Mouse (Mus musculus) neural tube, embryonic 12.5 days (tissue): ENCODE results near the gene Pdrg1. TPM values are rescaled to one million over a fixed set of nuclear protein-coding genes. Genes with fewer than 3 reads are reported as not detected.

Experiments used
- ATAC-seq: fragments of 200-750 bp; cut with Nextera tagmentation; 2 replicates; pipeline ENCODE4 v1.8.0; 2017; ENCODE audit warnings: low read depth, mild to moderate bottlenecking, moderate TSS enrichment, moderate library complexity; ENCODE audit not compliant: low FRiP score
- H3K27ac ChIP-seq: fragments of 300-500 bp; sonication (generic); 2 replicates; pipeline ENCODE4 v1.5.1; 2016
- H3K27me3 ChIP-seq: fragments of 300-500 bp; sonication (generic); replicated peaks from 2 replicates; pipeline ENCODE4 v1.6.1; 2016; ENCODE audit warnings: mild to moderate bottlenecking
- H3K36me3 ChIP-seq: fragments of 300-500 bp; sonication (generic); 2 replicates; pipeline ENCODE4 v1.6.1; 2016; ENCODE audit warnings: mild to moderate bottlenecking
- H3K4me1 ChIP-seq: fragments of 300-500 bp; sonication (generic); 2 replicates; pipeline ENCODE4 v1.6.1; 2016
- H3K4me2 ChIP-seq: fragments of 300-500 bp; sonication (generic); replicated peaks from 2 replicates; pipeline ENCODE4 v1.6.1; 2016; ENCODE audit warnings: mild to moderate bottlenecking
- H3K4me3 ChIP-seq: fragments of 300-500 bp; sonication (generic); 2 replicates; pipeline ENCODE4 v1.5.1; 2016
- H3K9ac ChIP-seq: fragments of 300-500 bp; sonication (generic); 2 replicates; pipeline ENCODE4 v1.6.1; 2016; ENCODE audit warnings: mild to moderate bottlenecking
- H3K9me3 ChIP-seq: fragments of 300-500 bp; sonication (generic); 2 replicates; pipeline ENCODE4 v1.6.1; 2016; ENCODE audit warnings: mild to moderate bottlenecking
- WGBS: fragments of 180-500 bp; shearing (Covaris S2); methylation state at CpG from one replicate; pipeline ENCODE4 v1.1.7; 2016; 5-methylcytosine and 5-hydroxymethylcytosine counted together
- polyA plus RNA-seq: library from polyadenylated mRNA; unstranded; fragments of >200 nt; fragmentation: Nextera tagmentation; extraction: Ambion mirVana; gene quantifications from 2 replicates; pipeline ENCODE4 v1.2.1, GENCODE M21; 2016

Pdrg1 gene
- polyA plus RNA-seq, 1 experiment from 2014 or later, result 182 TPM

DNA sequence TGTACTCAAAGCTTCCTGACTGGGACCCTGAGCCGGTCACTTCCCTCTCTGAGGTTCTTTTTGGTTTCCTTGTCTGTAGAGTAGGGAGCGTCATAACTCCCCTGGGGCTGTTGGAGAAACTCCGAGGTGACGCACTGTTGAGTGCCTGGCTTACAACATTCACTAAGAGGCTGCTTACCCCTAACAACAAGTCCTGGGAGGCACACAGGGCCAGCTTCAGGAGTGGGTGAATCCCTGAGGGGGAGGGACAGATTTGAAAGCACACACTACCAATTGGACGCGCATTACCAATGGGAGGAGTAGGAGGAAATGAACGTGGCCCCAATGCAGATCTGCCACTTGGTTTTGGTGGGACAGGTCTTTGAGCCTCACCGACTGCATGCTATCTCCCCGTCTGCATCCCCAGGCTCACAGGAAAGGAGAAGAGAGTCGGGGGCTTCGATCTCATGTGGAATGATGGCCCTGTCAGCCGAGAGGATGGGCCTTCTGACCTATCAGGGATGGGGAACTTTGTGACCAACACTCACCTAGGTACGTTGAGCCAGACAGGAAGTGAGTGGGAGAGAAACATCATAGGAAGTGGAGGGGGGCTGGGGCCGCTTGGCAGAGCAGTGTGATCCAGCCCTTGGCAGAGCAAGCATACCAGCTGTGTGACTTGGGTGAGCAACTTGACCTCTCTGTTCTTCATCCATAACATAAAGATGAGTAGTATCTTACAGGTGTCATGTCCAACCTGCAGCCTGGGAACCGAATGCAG is 12.6 kb downstream of the Pdrg1 start:
- Histone ChIP-seq H3K9ac (no peak overlapping the region), H3K4me2 (no peak overlapping the region), H3K36me3 (peaks cover 12% of the 10 kb centered on the region), H3K27ac (no peak overlapping the region), H3K4me1 (no peaks in the 10 kb centered on the region), H3K9me3 (no peaks in the 10 kb centered on the region), H3K27me3 (no peaks in the 10 kb centered on the region), H3K4me3 (no peak overlapping the region)
- 86% methylated on average over 15 of the region's 15 CpGs for WGBS
- no peak for ATAC-seq

DNA sequence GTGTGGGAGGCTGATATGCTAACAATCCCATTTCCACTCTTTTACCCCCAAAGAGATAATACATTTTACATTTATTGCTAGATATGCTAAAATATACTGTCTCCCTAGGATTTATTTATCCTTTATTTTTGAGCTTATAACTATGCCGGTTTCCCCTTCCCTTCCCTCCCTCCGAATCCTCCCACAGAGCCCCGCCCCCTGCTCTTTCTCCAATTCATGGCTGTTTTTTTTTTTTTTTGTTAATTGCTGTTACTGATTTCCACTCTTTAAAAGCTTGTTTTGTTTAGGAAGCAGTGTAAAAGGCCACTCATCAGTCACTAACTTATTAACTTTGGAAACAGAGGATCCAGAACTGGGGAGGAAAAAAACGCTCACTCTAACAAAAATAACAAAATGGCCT is 18.2 kb downstream of the Pdrg1 start:
- Histone ChIP-seq H3K9ac (no peak overlapping the region), H3K27me3 (no peaks in the 10 kb centered on the region), H3K4me3 (no peak overlapping the region), H3K36me3 (no peaks in the 10 kb centered on the region), H3K4me2 (no peak overlapping the region), H3K4me1 (no peaks in the 10 kb centered on the region), H3K27ac (no peak overlapping the region), H3K9me3 (no peaks in the 10 kb centered on the region)
- ATAC-seq, result no peak
- 65% methylated on average over 4 of the region's 4 CpGs for WGBS

DNA sequence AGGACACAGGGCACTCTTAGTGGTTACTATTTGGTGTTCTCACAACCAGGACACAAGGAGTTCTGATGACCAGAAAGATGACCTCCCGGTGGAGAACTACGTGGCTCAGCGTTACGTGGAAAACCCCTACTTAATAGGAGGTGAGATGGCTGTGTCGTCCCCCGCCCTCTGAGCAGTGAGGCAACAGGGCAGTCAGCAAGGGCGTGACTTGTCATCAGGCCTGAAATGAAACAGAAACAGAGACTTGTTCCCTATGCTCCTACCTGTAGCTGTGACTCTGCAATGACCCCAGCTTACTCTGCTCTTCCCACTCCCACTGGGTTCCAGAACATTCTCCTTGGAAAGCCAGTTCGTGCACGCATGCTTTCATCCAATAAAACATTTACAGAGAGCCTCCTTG is 23.7 kb downstream of the Pdrg1 start:
- H3K4me2 ChIP-seq, result no peak overlapping the region
- no peaks in the 10 kb centered on the region for H3K36me3 ChIP-seq
- H3K9ac ChIP-seq, result no peak overlapping the region
- H3K27me3 ChIP-seq, result no peaks in the 10 kb centered on the region
- H3K4me1 ChIP-seq, result no peaks in the 10 kb centered on the region
- H3K9me3 ChIP-seq, result no peaks in the 10 kb centered on the region
- no peak overlapping the region for H3K4me3 ChIP-seq
- WGBS, result 93% methylated on average over 9 of the region's 9 CpGs
- ATAC-seq, result no peak
- H3K27ac ChIP-seq, result no peak overlapping the region

DNA sequence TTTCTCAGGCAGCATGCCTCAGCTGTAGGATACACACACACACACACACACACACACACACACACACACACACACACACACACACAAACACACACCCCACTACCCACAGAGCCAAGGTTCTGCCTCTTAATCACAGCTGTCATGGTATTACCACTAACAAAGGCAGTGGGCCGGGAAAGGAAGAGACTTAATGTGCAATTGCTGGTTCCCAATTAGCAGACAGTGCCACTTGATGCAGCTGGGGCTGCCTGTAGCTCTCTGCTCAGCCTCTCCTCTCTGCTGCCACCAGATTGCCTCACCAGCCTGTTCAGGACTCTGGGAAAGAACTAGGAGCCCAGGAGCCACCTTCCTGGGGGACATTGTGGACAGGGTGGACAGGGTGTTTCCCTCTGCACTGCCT is 29.6 kb downstream of the Pdrg1 start:
- Histone ChIP-seq H3K27me3 (no peaks in the 10 kb centered on the region; the same call in 1 of the 2 replicates), H3K4me2 (no peak overlapping the region), H3K9ac (no peak overlapping the region), H3K4me3 (no peak overlapping the region), H3K9me3 (no peaks in the 10 kb centered on the region), H3K4me1 (peaks cover 3% of the 10 kb centered on the region; the same call in 1 of the 2 replicates), H3K27ac (no peak overlapping the region), H3K36me3 (no peaks in the 10 kb centered on the region)
- WGBS, result 5% methylated on average over 1 of the region's 1 CpGs
- peak; percentile 44; the same call in 1 of the 2 replicates for ATAC-seq

DNA sequence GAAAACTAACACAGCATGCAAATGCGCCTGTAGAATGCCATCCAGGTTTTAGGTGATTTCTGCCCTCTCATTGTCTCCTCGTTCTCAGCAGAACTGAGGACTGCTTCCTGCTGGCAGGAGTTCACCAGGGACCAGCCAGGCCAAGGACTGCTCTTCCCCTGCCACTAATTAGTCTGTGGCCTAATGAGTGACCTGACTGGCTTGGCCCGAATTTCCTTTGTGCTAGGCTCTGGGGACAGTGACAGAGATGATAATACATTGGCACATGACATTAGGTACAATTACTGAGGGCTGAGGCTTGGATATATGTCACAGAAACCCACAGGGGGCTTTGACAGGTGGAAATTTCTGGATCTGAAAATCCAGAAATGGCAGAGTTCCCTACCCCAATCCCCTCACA is 38.2 kb downstream of the Pdrg1 start:
- Histone ChIP-seq H3K27me3 (no peaks in the 10 kb centered on the region), H3K4me3 (no peak overlapping the region), H3K9ac (no peak overlapping the region), H3K27ac (no peak overlapping the region), H3K4me1 (no peaks in the 10 kb centered on the region), H3K4me2 (no peak overlapping the region), H3K36me3 (no peaks in the 10 kb centered on the region), H3K9me3 (no peaks in the 10 kb centered on the region)
- WGBS, result 61% methylated on average over 3 of the region's 3 CpGs
- ATAC-seq, result no peak

DNA sequence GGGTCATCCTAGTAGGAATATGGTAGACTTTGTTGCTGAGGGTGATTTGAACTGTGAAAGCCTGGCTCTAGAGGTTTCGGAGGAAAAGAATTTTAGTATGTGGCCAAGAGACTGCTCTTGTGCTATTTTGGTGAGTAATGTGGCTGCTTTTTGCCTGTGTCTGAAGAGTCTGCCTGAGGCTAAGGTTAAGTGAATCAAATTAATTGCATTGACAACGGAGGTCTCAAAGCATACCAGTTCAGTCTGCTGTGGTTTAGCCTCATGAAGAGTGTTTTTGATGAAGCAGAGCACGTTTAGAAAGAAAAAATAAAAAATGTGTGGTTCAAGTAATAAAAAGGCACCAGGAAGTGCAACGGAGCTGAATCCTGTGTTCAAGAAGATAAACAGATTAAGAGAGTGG is 49.7 kb downstream of the Pdrg1 start:
- no peak overlapping the region for H3K4me2 ChIP-seq
- WGBS, result 71% methylated on average over 4 of the region's 4 CpGs
- H3K36me3 ChIP-seq, result no peaks in the 10 kb centered on the region
- no peak overlapping the region for H3K9ac ChIP-seq
- H3K4me3 ChIP-seq, result no peak overlapping the region
- ATAC-seq, result no peak
- H3K27me3 ChIP-seq, result no peaks in the 10 kb centered on the region
- H3K9me3 ChIP-seq, result no peaks in the 10 kb centered on the region
- H3K4me1 ChIP-seq, result peaks cover 3% of the 10 kb centered on the region; the same call in 1 of the 2 replicates
- no peak overlapping the region for H3K27ac ChIP-seq

DNA sequence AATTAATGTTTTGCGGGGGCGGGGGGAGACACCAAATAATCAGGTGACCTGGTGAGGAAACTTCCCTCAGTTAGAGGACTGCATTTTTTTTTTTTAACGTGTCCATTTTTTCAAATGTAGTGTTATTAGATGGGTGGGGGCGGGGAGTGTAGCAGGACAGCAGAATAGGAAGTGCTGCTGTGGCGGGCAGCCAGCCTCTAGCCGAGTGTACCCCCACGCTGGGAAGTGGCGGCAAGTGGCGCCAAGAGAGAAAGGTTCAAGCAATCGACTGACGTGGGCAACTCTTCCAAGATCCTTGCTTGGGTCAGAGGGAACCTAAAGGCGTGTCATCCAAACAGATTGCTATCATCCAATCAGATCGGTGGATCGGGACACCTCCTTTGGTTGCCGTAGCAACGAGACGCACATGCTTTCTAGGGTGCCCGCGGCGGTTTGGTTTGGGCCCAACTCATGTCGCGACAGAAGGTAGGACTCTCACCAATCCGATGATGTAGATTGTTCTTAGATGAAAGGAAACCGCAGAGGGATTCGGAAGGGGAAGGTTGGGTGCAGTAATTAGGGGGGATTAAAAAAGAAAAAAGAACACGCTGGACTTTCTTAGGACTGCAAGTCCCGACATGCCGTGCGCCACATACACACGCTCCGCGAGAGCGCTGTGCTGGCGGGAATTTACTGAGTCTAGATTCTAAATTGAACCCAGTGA is 53.0 kb downstream of the Pdrg1 start, which contains the start of gene Ttll9:
TSS of gene Ttll9 (plus strand) at position 395 of the 703 bp plus-strand sequence.
- Histone ChIP-seq H3K27me3 (no peaks in the 10 kb centered on the region), H3K27ac (no peak within 1 kb of the TSS), H3K4me2 (peak within 1 kb of the TSS; percentile 62), H3K4me1 (peaks cover 3% of the 10 kb centered on the region; the same call in 1 of the 2 replicates), H3K9ac (no peak within 1 kb of the TSS), H3K36me3 (no peaks in the 10 kb centered on the region), H3K9me3 (no peaks in the 10 kb centered on the region), H3K4me3 (peak within 1 kb of the TSS; percentile 41)
- 3% methylated on average over 34 of the region's 34 CpGs for WGBS
- ATAC-seq, result peak; percentile 92

Other genes starting within 250 kb of the Pdrg1 start
- 149 and 153 TPM in 2 replicates for gene Bcl2l1, start 183.7 kb downstream of the Pdrg1 start, polyA plus RNA-seq
- 78.1 and 80.9 TPM in 2 replicates for gene Tpx2, start 167.5 kb downstream of the Pdrg1 start, polyA plus RNA-seq
- gene Mylk2, start 104.1 kb downstream of the Pdrg1 start, polyA plus RNA-seq, result not detected in 2 replicates
- 2.0 and 2.4 TPM in 2 replicates for gene Foxs1, start 82.2 kb downstream of the Pdrg1 start, polyA plus RNA-seq
- gene Dusp15, start 63.7 kb downstream of the Pdrg1 start, polyA plus RNA-seq, result 3.1 and 4.9 TPM in 2 replicates
- 1.8 and 2.6 TPM in 2 replicates for gene Ttll9, start 52.9 kb downstream of the Pdrg1 start, polyA plus RNA-seq
- gene Xkr7, start 16.4 kb upstream of the Pdrg1 start, polyA plus RNA-seq, result 2.6 and 2.9 TPM in 2 replicates
- 2.5 and 3.3 TPM in 2 replicates for gene Ccm2l, start 50.5 kb upstream of the Pdrg1 start, polyA plus RNA-seq
- gene Hck, start 93.0 kb upstream of the Pdrg1 start, polyA plus RNA-seq, result 2.5 and 2.6 TPM in 2 replicates
- 77.9 and 83.1 TPM in 2 replicates for gene Tm9sf4, start 145.9 kb upstream of the Pdrg1 start, polyA plus RNA-seq
- 11.0 and 12.5 TPM in 2 replicates for gene Tspyl3, start 210.0 kb upstream of the Pdrg1 start, polyA plus RNA-seq
- 11.8 and 16.6 TPM in 2 replicates for gene Plagl2, start 226.0 kb upstream of the Pdrg1 start, polyA plus RNA-seq
- 4.9 and 5.7 TPM in 2 replicates for gene Pofut1, start 226.1 kb upstream of the Pdrg1 start, polyA plus RNA-seq